Mouse (Mus musculus): ENCODE measurements around the gene Zfp933. TPM values are rescaled to one million over a fixed set of nuclear protein-coding genes. Genes with fewer than 3 reads are reported as not detected.

The Zfp933 gene
- polyA plus RNA-seq, 1 experiment, result not detected

- no peaks in the 10 kb centered on the region for H3K4me1 ChIP-seq (ENCODE audit: control insufficient read depth, insufficient read depth, low read length)
- no peak overlapping the region for H3K27ac ChIP-seq (ENCODE audit: insufficient read depth, low read depth, low read length)
- TF ChIP-seq POLR2A (IDR thresholded peaks at IDR 0.05; ENCODE audit: insufficient read depth, low read depth, low read length) (no peak), CTCF (IDR thresholded peaks at IDR 0.05; ENCODE audit: insufficient read depth, low read depth, low read length) (no peak)
- no peak overlapping the region for H3K4me3 ChIP-seq (ENCODE audit: insufficient read depth, low read depth, low read length)
- 67% methylated on average over 6 of the region's 6 CpGs for WGBS
Observed at GRCm38 (mm10) chr4:147883041-147883440, 34.9 kb upstream of the Zfp933 start.

GRCm38 (mm10) chr4:147881792-147882191, 33.6 kb upstream of the Zfp933 start:
- 92% methylated on average over 7 of the region's 7 CpGs for WGBS
- H3K4me1 ChIP-seq (ENCODE audit: control insufficient read depth, insufficient read depth, low read length), result no peaks in the 10 kb centered on the region
- H3K27ac ChIP-seq (ENCODE audit: insufficient read depth, low read depth, low read length), result no peak overlapping the region
- no peak overlapping the region for H3K4me3 ChIP-seq (ENCODE audit: insufficient read depth, low read depth, low read length)
- no peak for TF ChIP-seq CTCF (IDR thresholded peaks at IDR 0.05; ENCODE audit: insufficient read depth, low read depth, low read length)

GRCm38 (mm10) chr4:147879865-147880264, 31.7 kb upstream of the Zfp933 start:
- H3K4me1 ChIP-seq (ENCODE audit: control insufficient read depth, insufficient read depth, low read length), result no peaks in the 10 kb centered on the region
- TF ChIP-seq CTCF (IDR thresholded peaks at IDR 0.05; ENCODE audit: insufficient read depth, low read depth, low read length) (no peak), POLR2A (IDR thresholded peaks at IDR 0.05; ENCODE audit: insufficient read depth, low read depth, low read length) (no peak)
- H3K4me3 ChIP-seq (ENCODE audit: insufficient read depth, low read depth, low read length), result no peak overlapping the region
- H3K27ac ChIP-seq (ENCODE audit: insufficient read depth, low read depth, low read length), result no peak overlapping the region
- WGBS, result 64% methylated on average over 5 of the region's 5 CpGs

- WGBS, result 76% methylated on average over 2 of the region's 2 CpGs
- no peak overlapping the region for H3K27ac ChIP-seq (ENCODE audit: insufficient read depth, low read depth, low read length)
- no peak for TF ChIP-seq POLR2A (IDR thresholded peaks at IDR 0.05; ENCODE audit: insufficient read depth, low read depth, low read length)
- TF ChIP-seq CTCF (IDR thresholded peaks at IDR 0.05; ENCODE audit: insufficient read depth, low read depth, low read length), result no peak
- no peaks in the 10 kb centered on the region for H3K4me1 ChIP-seq (ENCODE audit: control insufficient read depth, insufficient read depth, low read length)
- H3K4me3 ChIP-seq (ENCODE audit: insufficient read depth, low read depth, low read length), result no peak overlapping the region
Observed at GRCm38 (mm10) chr4:147879456-147879855, 31.3 kb upstream of the Zfp933 start.

- TF ChIP-seq POLR2A (IDR thresholded peaks at IDR 0.05; ENCODE audit: insufficient read depth, low read depth, low read length), result no peak
- TF ChIP-seq CTCF (IDR thresholded peaks at IDR 0.05; ENCODE audit: insufficient read depth, low read depth, low read length), result no peak
- Histone ChIP-seq H3K4me1 (ENCODE audit: control insufficient read depth, insufficient read depth, low read length) (no peaks in the 10 kb centered on the region), H3K4me3 (ENCODE audit: insufficient read depth, low read depth, low read length) (no peak overlapping the region), H3K27ac (ENCODE audit: insufficient read depth, low read depth, low read length) (no peak overlapping the region)
- WGBS, result 94% methylated on average over 9 of the region's 9 CpGs
Observed at GRCm38 (mm10) chr4:147878537-147878936, 30.4 kb upstream of the Zfp933 start.

GRCm38 (mm10) chr4:147875852-147876575, 27.8 kb upstream of the Zfp933 start:
- H3K27ac ChIP-seq (ENCODE audit: insufficient read depth, low read depth, low read length), result no peak overlapping the region
- 86% methylated on average over 4 of the region's 4 CpGs for WGBS
- TF ChIP-seq CTCF (IDR thresholded peaks at IDR 0.05; ENCODE audit: insufficient read depth, low read depth, low read length) (no peak), POLR2A (IDR thresholded peaks at IDR 0.05; ENCODE audit: insufficient read depth, low read depth, low read length) (no peak)
- no peak overlapping the region for H3K4me3 ChIP-seq (ENCODE audit: insufficient read depth, low read depth, low read length)
- H3K4me1 ChIP-seq (ENCODE audit: control insufficient read depth, insufficient read depth, low read length), result no peaks in the 10 kb centered on the region

- WGBS, result 8% methylated on average over 5 of the region's 5 CpGs
- Histone ChIP-seq H3K4me3 (ENCODE audit: insufficient read depth, low read depth, low read length) (peak overlapping the region; percentile 92), H3K4me1 (ENCODE audit: control insufficient read depth, insufficient read depth, low read length) (peaks cover 6% of the 10 kb centered on the region), H3K27ac (ENCODE audit: insufficient read depth, low read depth, low read length) (no peak overlapping the region)
- TF ChIP-seq CTCF (IDR thresholded peaks at IDR 0.05; ENCODE audit: insufficient read depth, low read depth, low read length) (no peak), POLR2A (IDR thresholded peaks at IDR 0.05; ENCODE audit: insufficient read depth, low read depth, low read length) (no peak)
Observed at GRCm38 (mm10) chr4:147869238-147869637, 21.1 kb upstream of the Zfp933 start.

- TF ChIP-seq POLR2A (IDR thresholded peaks at IDR 0.05; ENCODE audit: insufficient read depth, low read depth, low read length) (peak; percentile 69), CTCF (IDR thresholded peaks at IDR 0.05; ENCODE audit: insufficient read depth, low read depth, low read length) (no peak)
- peak within 1 kb of the TSS; percentile 92 for H3K4me3 ChIP-seq (ENCODE audit: insufficient read depth, low read depth, low read length)
- H3K4me1 ChIP-seq (ENCODE audit: control insufficient read depth, insufficient read depth, low read length), result peaks cover 6% of the 10 kb centered on the region
- under 1% methylated on average over 30 of the region's 30 CpGs for WGBS
- peak within 1 kb of the TSS; percentile 29; the same call in 1 of the 2 replicates for H3K27ac ChIP-seq (ENCODE audit: insufficient read depth, low read depth, low read length)
Observed at GRCm38 (mm10) chr4:147868450-147869031, 20.4 kb upstream of the Zfp933 start, which contains the start of the genes Miip and Fv1. Gene Miip (minus strand): TSS chr4:147868816. Gene Fv1 (plus strand): TSS chr4:147868979.

Measured in olfactory bulb, adult 2 months (tissue).